13 mouse cellular contexts compared by ENCODE assay signal in genomic region chr5:115220931-115221640, GRCm38 (mm10). TPM values are rescaled to one million over a fixed set of nuclear protein-coding genes. Genes with fewer than 3 reads are reported as not detected.
DNase-seq lines count a peak whose midpoint lies in the region; ATAC-seq and TF ChIP-seq lines count a peak whose summit lies in the region.
"Had no signal": no experiment of that assay in that cellular context is flagged by ENCODE, and none has a peak within 500 bp of the region (broad histone marks: within the 10 kb centered on the region; RNA-seq: fewer than 3 reads in every experiment).

No protein-coding gene starts in this region.

- no peak for TF ChIP-seq CTCF in hindbrain, postnatal 0 days (IDR thresholded peaks at IDR 0.05; ENCODE audit: low read depth)

- H3K27ac ChIP-seq in hindbrain, postnatal 0 days = no peak overlapping the region
- no peak overlapping the region for H3K27ac ChIP-seq in hindbrain, embryonic 14.5 days
- H3K27ac ChIP-seq in limb, embryonic 10.5 days = peak overlapping the region; percentile 57; the same call in 1 of the 2 replicates
- H3K27ac ChIP-seq: embryonic facial prominence, embryonic 13.5 days; heart, embryonic 13.5 days; liver, embryonic 14.5 days had no signal

- H3K36me3 ChIP-seq in hindbrain, postnatal 0 days (ENCODE audit: insufficient read depth, low read length) = no peaks in the 10 kb centered on the region
- H3K36me3 ChIP-seq in hindbrain, embryonic 14.5 days (replicated peaks; ENCODE audit: control insufficient read depth, insufficient read depth) = no peaks in the 10 kb centered on the region
- H3K36me3 ChIP-seq in limb, embryonic 10.5 days = no peaks in the 10 kb centered on the region
- H3K36me3 ChIP-seq: embryonic facial prominence, embryonic 13.5 days; heart, embryonic 13.5 days had no signal

- peak; percentile 39 for DNase-seq in hindbrain, postnatal 0 days (ENCODE audit: low spot score)
- no peak for DNase-seq in hindbrain, embryonic 14.5 days (ENCODE audit: low spot score)
- peak; percentile 87 for DNase-seq in brain, adult 2 months (ENCODE audit: low read depth, low spot score)
- DNase-seq in cerebellum, adult 9-10 months = peak; percentile 81
- no peak for DNase-seq in limb, embryonic 10.5 days (ENCODE audit: low spot score)
- DNase-seq: adrenal gland, adult 8-10 months; kidney, postnatal 14 days; thymus, postnatal 25 days had no signal

- peaks cover 4% of the 10 kb centered on the region; the same call in 1 of the 2 replicates for H3K4me1 ChIP-seq in hindbrain, postnatal 0 days (ENCODE audit: insufficient read depth, low read length)
- peaks cover 9% of the 10 kb centered on the region; the same call in 1 of the 2 replicates for H3K4me1 ChIP-seq in hindbrain, embryonic 14.5 days (replicated peaks; ENCODE audit: control insufficient read depth, insufficient read depth, low read length)
- H3K4me1 ChIP-seq in limb, embryonic 10.5 days = peaks cover 32% of the 10 kb centered on the region

- ATAC-seq in hindbrain, postnatal 0 days = 0 out of 2 replicates have a peak, but pooled peaks have one; percentile 40
- ATAC-seq in hindbrain, embryonic 14.5 days (ENCODE audit: low FRiP score) = no peak
- ATAC-seq in monocyte, adult 5-6 weeks (replicated peaks; ENCODE audit: insufficient number of reproducible peaks, low FRiP score, low TSS enrichment, poor library complexity, severe bottlenecking) = no peak
- ATAC-seq in inflammation-experienced regulatory T-cells, adult 6 months = no peak

- H3K4me2 ChIP-seq in hindbrain, postnatal 0 days (ENCODE audit: low read depth, low read length) = no peak overlapping the region
- no peak overlapping the region for H3K4me2 ChIP-seq in hindbrain, embryonic 14.5 days (replicated peaks)
- H3K4me2 ChIP-seq: embryonic facial prominence, embryonic 13.5 days; heart, embryonic 13.5 days had no signal

- H3K4me3 ChIP-seq in hindbrain, postnatal 0 days (ENCODE audit: low read length) = no peak overlapping the region
- H3K4me3 ChIP-seq in hindbrain, embryonic 14.5 days (replicated peaks; ENCODE audit: low read length) = no peak overlapping the region
- H3K4me3 ChIP-seq in limb, embryonic 10.5 days = no peak overlapping the region
- H3K4me3 ChIP-seq: embryonic facial prominence, embryonic 13.5 days; heart, embryonic 13.5 days had no signal

- 21% methylated on average over 13 of the region's 13 CpGs for WGBS in hindbrain, postnatal 0 days
- 29% methylated on average over 13 of the region's 13 CpGs for WGBS in hindbrain, embryonic 14.5 days
- WGBS in limb, embryonic 10.5 days = 42% methylated on average over 13 of the region's 13 CpGs

- H3K9ac ChIP-seq in hindbrain, postnatal 0 days (replicated peaks; ENCODE audit: low read length) = no peak overlapping the region; the same call in 1 of the 2 replicates
- no peak overlapping the region for H3K9ac ChIP-seq in hindbrain, embryonic 14.5 days
- H3K9ac ChIP-seq: embryonic facial prominence, embryonic 13.5 days; heart, embryonic 13.5 days; liver, embryonic 14.5 days had no signal

- no peaks in the 10 kb centered on the region for H3K9me3 ChIP-seq in hindbrain, postnatal 0 days (ENCODE audit: low read length)
- no peaks in the 10 kb centered on the region for H3K9me3 ChIP-seq in hindbrain, embryonic 14.5 days (ENCODE audit: control insufficient read depth, low read length)
- H3K9me3 ChIP-seq in limb, embryonic 10.5 days (replicated peaks) = no peaks in the 10 kb centered on the region
- H3K9me3 ChIP-seq: embryonic facial prominence, embryonic 13.5 days had no signal

- no peaks in the 10 kb centered on the region for H3K27me3 ChIP-seq in hindbrain, postnatal 0 days (ENCODE audit: insufficient read depth, low read length)
- H3K27me3 ChIP-seq in hindbrain, embryonic 14.5 days (ENCODE audit: control insufficient read depth, insufficient read depth, low read length) = no peaks in the 10 kb centered on the region
- peaks cover 11% of the 10 kb centered on the region; the same call in 1 of the 2 replicates for H3K27me3 ChIP-seq in limb, embryonic 10.5 days (ENCODE audit: low read depth, poor library complexity, severe bottlenecking)

RNA-seq across cellular contexts. Expression of gene Pop5, which starts 14.6 kb away (rescaled TPM):
- total RNA-seq in hindbrain, postnatal 0 days (2014; rRNA removed) = 28.8 and 55.6 TPM in 2 replicates
- polyA plus RNA-seq in hindbrain, postnatal 0 days (2015; fragmentation: Nextera tagmentation; extraction: Ambion mirVana) = 99.1 and 99.3 TPM in 2 replicates
- polyA plus RNA-seq in hindbrain, embryonic 14.5 days (2014; fragmentation: Nextera tagmentation; extraction: Ambion mirVana) = 107 and 114 TPM in 2 replicates
- polyA plus RNA-seq in limb, embryonic 10.5 days (2016; fragmentation: Nextera tagmentation; extraction: Ambion mirVana) = 130 and 157 TPM in 2 replicates
- total RNA-seq in monocyte, adult 5-6 weeks (2017) = 57.1 to 85.3 TPM (median 81.5 TPM) in 3 replicates
- polyA plus RNA-seq in inflammation-experienced regulatory T-cells, adult 6 months (2017; shearing (Covaris generic)) = 100 to 1,000 TPM; 116 to 141 (median 122) TPM

RNA-seq across cellular contexts. Expression of gene Cabp1, which starts 26.9 kb away (rescaled TPM):
- total RNA-seq in hindbrain, postnatal 0 days (2014; rRNA removed) = 21.4 and 34.6 TPM in 2 replicates
- polyA plus RNA-seq in hindbrain, postnatal 0 days (2015; fragmentation: Nextera tagmentation; extraction: Ambion mirVana) = 20.9 and 23.6 TPM in 2 replicates
- 17.7 and 22.8 TPM in 2 replicates for polyA plus RNA-seq in hindbrain, embryonic 14.5 days (2014; fragmentation: Nextera tagmentation; extraction: Ambion mirVana)
- 1.9 and 2.6 TPM in 2 replicates for polyA plus RNA-seq in limb, embryonic 10.5 days (2016; fragmentation: Nextera tagmentation; extraction: Ambion mirVana)
- total RNA-seq in monocyte, adult 5-6 weeks (2017) = not detected in 3 replicates
- not detected for polyA plus RNA-seq in inflammation-experienced regulatory T-cells, adult 6 months (2017; shearing (Covaris generic))

RNA-seq across cellular contexts. Expression of gene Rnf10, which starts 51.6 kb away (rescaled TPM):
- total RNA-seq in hindbrain, postnatal 0 days (2014; rRNA removed) = 108 and 112 TPM in 2 replicates
- 141 and 145 TPM in 2 replicates for polyA plus RNA-seq in hindbrain, postnatal 0 days (2015; fragmentation: Nextera tagmentation; extraction: Ambion mirVana)
- 101 and 113 TPM in 2 replicates for polyA plus RNA-seq in hindbrain, embryonic 14.5 days (2014; fragmentation: Nextera tagmentation; extraction: Ambion mirVana)
- polyA plus RNA-seq in limb, embryonic 10.5 days (2016; fragmentation: Nextera tagmentation; extraction: Ambion mirVana) = 159 and 160 TPM in 2 replicates
- 58.1 to 134 TPM (median 61.2 TPM) in 3 replicates for total RNA-seq in monocyte, adult 5-6 weeks (2017)
- 10 to 100 TPM; 29.8 to 37.7 (median 35.6) TPM for polyA plus RNA-seq in inflammation-experienced regulatory T-cells, adult 6 months (2017; shearing (Covaris generic))

RNA-seq across cellular contexts. Expression of gene Coq5, which starts 58.4 kb away (rescaled TPM):
- 30.5 and 31.4 TPM in 2 replicates for total RNA-seq in hindbrain, postnatal 0 days (2014; rRNA removed)
- 47.1 and 47.5 TPM in 2 replicates for polyA plus RNA-seq in hindbrain, postnatal 0 days (2015; fragmentation: Nextera tagmentation; extraction: Ambion mirVana)
- polyA plus RNA-seq in hindbrain, embryonic 14.5 days (2014; fragmentation: Nextera tagmentation; extraction: Ambion mirVana) = 52.5 and 57.6 TPM in 2 replicates
- polyA plus RNA-seq in limb, embryonic 10.5 days (2016; fragmentation: Nextera tagmentation; extraction: Ambion mirVana) = 54.1 and 57.2 TPM in 2 replicates
- total RNA-seq in monocyte, adult 5-6 weeks (2017) = 41.4 to 45.3 TPM (median 44.4 TPM) in 3 replicates
- polyA plus RNA-seq in inflammation-experienced regulatory T-cells, adult 6 months (2017; shearing (Covaris generic)) = 10 to 100 TPM; 26.0 to 35.4 (median 31.6) TPM

Comparison
In these comparisons a context has a peak if more than half of its experiments do, and no peak if none do; other contexts are left out.
1. DNase-seq: peak in hindbrain, postnatal 0 days (single experiment), brain, adult 2 months (single experiment) and cerebellum, adult 9-10 months (single experiment); none in hindbrain, embryonic 14.5 days (single experiment) and limb, embryonic 10.5 days (single experiment).